Mouse (Mus musculus): Measurements from ENCODE around the gene Zc3hav1. TPM values are rescaled to one million over a fixed set of nuclear protein-coding genes. Genes with fewer than 3 reads are reported as not detected.

The Zc3hav1 gene
- polyA plus RNA-seq, 1 experiment from 2014 or later, result 1.7 TPM

- Histone ChIP-seq H3K4me2 (replicated peaks; ENCODE audit: low read depth, low read length) (no peak overlapping the region), H3K36me3 (ENCODE audit: control insufficient read depth, insufficient read depth, low read length) (no peaks in the 10 kb centered on the region), H3K4me3 (ENCODE audit: low read depth, low read length) (no peak overlapping the region), H3K4me1 (replicated peaks; ENCODE audit: control insufficient read depth, insufficient read depth, low read length) (0 out of 2 replicates have a peak, but pooled peaks cover 5% of the 10 kb centered on the region), H3K27me3 (ENCODE audit: control insufficient read depth, insufficient read depth, low read length) (peaks cover 53% of the 10 kb centered on the region), H3K9me3 (ENCODE audit: control insufficient read depth, low read length) (no peaks in the 10 kb centered on the region), H3K9ac (ENCODE audit: low read depth, low read length) (no peak overlapping the region), H3K27ac (ENCODE audit: low read depth, low read length) (no peak overlapping the region)
- ATAC-seq (ENCODE audit: low FRiP score) (no peak), DNase-seq (ENCODE audit: low spot score) (peak; percentile 36)
- WGBS, result under 1% methylated on average over 8 of the region's 8 CpGs
These were observed 986 bp upstream of the Zc3hav1 start for GRCm38 (mm10) chr6:38355354-38355823.

DNA sequence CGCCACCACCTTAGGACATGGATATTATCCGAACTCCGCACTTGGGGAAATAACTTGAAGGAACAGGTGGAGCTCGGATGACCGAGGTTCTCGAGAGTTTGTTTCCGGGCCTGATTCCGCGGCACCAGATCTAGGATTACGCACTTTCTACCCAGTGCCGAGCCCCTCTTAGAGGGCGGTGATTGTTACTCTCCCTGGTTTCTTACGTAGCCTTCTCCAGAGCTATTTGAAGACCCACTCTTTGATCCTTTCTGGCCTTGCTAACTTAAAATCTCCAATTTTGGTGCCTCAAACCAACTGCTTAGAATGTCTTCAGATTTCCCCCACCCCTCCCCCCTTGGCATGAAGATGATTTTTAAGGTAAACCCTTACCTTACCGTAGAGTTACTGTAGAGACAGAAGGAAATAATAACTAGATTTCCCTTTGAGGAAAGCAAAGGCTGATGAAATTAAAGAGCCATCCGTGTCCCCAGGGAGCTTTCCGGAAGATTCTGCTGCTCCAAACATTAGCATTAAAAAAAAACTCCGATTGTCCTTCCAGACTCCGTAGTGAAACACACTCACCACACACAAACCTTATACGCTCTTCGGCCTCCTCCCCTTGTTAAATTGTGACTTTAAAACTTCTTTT lies 435 bp upstream of the Zc3hav1 start:
- ATAC-seq (ENCODE audit: low FRiP score), result no peak
- Histone ChIP-seq H3K9me3 (ENCODE audit: control insufficient read depth, low read length) (no peaks in the 10 kb centered on the region), H3K4me1 (replicated peaks; ENCODE audit: control insufficient read depth, insufficient read depth, low read length) (0 out of 2 replicates have a peak, but pooled peaks cover 5% of the 10 kb centered on the region), H3K36me3 (ENCODE audit: control insufficient read depth, insufficient read depth, low read length) (no peaks in the 10 kb centered on the region), H3K4me2 (replicated peaks; ENCODE audit: low read depth, low read length) (peak overlapping the region; percentile 65), H3K27me3 (ENCODE audit: control insufficient read depth, insufficient read depth, low read length) (peaks cover 53% of the 10 kb centered on the region), H3K4me3 (ENCODE audit: low read depth, low read length) (peak overlapping the region; percentile 54), H3K9ac (ENCODE audit: low read depth, low read length) (no peak overlapping the region), H3K27ac (ENCODE audit: low read depth, low read length) (no peak overlapping the region)
- 2% methylated on average over 20 of the region's 20 CpGs for WGBS
- no peak for DNase-seq (ENCODE audit: low spot score)

- ATAC-seq (ENCODE audit: low FRiP score) (no peak), DNase-seq (ENCODE audit: low spot score) (peak; percentile 38)
These were observed 1.2 kb downstream of the Zc3hav1 start for GRCm38 (mm10) chr6:38353181-38353580.

DNA sequence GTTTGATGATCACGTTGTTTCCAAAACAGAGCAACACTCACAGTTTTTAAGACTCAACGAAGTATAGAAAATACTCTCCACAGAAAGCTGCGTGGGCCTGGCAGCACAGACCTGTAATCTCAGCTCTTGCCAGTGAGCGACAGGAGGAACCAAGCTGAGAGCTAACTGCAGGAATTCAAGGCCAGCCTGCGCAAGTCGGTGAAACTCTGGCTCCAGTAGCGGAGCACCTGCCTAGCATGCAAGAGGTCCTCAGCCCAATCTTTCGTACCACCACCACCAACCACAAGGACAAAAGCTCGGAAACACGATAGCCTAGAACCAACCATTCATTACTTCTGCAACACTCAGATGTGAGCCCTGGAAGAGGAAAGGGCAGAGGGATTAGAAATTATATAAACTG lies 2.0 kb downstream of the Zc3hav1 start:
- Histone ChIP-seq H3K9me3 (ENCODE audit: control insufficient read depth, low read length) (no peaks in the 10 kb centered on the region), H3K27me3 (ENCODE audit: control insufficient read depth, insufficient read depth, low read length) (peaks cover 53% of the 10 kb centered on the region), H3K4me1 (replicated peaks; ENCODE audit: control insufficient read depth, insufficient read depth, low read length) (0 out of 2 replicates have a peak, but pooled peaks cover 5% of the 10 kb centered on the region), H3K36me3 (ENCODE audit: control insufficient read depth, insufficient read depth, low read length) (no peaks in the 10 kb centered on the region), H3K9ac (ENCODE audit: low read depth, low read length) (no peak overlapping the region), H3K27ac (ENCODE audit: low read depth, low read length) (no peak overlapping the region), H3K4me2 (replicated peaks; ENCODE audit: low read depth, low read length) (no peak overlapping the region), H3K4me3 (ENCODE audit: low read depth, low read length) (no peak overlapping the region)
- ATAC-seq (ENCODE audit: low FRiP score) (no peak), DNase-seq (ENCODE audit: low spot score) (no peak)
- WGBS, result 7% methylated on average over 10 of the region's 10 CpGs

More at GRCm38 (mm10) chr6:38353181-38353580, 1.2 kb downstream of the Zc3hav1 start:
- H3K4me1 ChIP-seq (replicated peaks; ENCODE audit: control insufficient read depth, insufficient read depth, low read length), result 0 out of 2 replicates have a peak, but pooled peaks cover 5% of the 10 kb centered on the region
- peaks cover 53% of the 10 kb centered on the region for H3K27me3 ChIP-seq (ENCODE audit: control insufficient read depth, insufficient read depth, low read length)
- no peaks in the 10 kb centered on the region for H3K36me3 ChIP-seq (ENCODE audit: control insufficient read depth, insufficient read depth, low read length)
- no peak overlapping the region for H3K27ac ChIP-seq (ENCODE audit: low read depth, low read length)
- no peak overlapping the region for H3K4me2 ChIP-seq (replicated peaks; ENCODE audit: low read depth, low read length)
- H3K4me3 ChIP-seq (ENCODE audit: low read depth, low read length), result peak overlapping the region; percentile 9
- 7% methylated on average over 13 of the region's 13 CpGs for WGBS
- no peaks in the 10 kb centered on the region for H3K9me3 ChIP-seq (ENCODE audit: control insufficient read depth, low read length)
- H3K9ac ChIP-seq (ENCODE audit: low read depth, low read length), result no peak overlapping the region

GRCm38 (mm10) chr6:38351930-38352329 lies 2.5 kb downstream of the Zc3hav1 start:
- DNase-seq (ENCODE audit: low spot score) (no peak), ATAC-seq (ENCODE audit: low FRiP score) (no peak)
- Histone ChIP-seq H3K36me3 (ENCODE audit: control insufficient read depth, insufficient read depth, low read length) (no peaks in the 10 kb centered on the region), H3K4me2 (replicated peaks; ENCODE audit: low read depth, low read length) (no peak overlapping the region), H3K4me1 (replicated peaks; ENCODE audit: control insufficient read depth, insufficient read depth, low read length) (0 out of 2 replicates have a peak, but pooled peaks cover 5% of the 10 kb centered on the region), H3K4me3 (ENCODE audit: low read depth, low read length) (no peak overlapping the region), H3K9me3 (ENCODE audit: control insufficient read depth, low read length) (no peaks in the 10 kb centered on the region), H3K27ac (ENCODE audit: low read depth, low read length) (no peak overlapping the region), H3K9ac (ENCODE audit: low read depth, low read length) (no peak overlapping the region), H3K27me3 (ENCODE audit: control insufficient read depth, insufficient read depth, low read length) (peaks cover 53% of the 10 kb centered on the region)
- 52% methylated on average over 4 of the region's 4 CpGs for WGBS

GRCm38 (mm10) chr6:38349806-38350205 lies 4.6 kb downstream of the Zc3hav1 start:
- DNase-seq (ENCODE audit: low spot score), result no peak
- no peak for ATAC-seq (ENCODE audit: low FRiP score)
- Histone ChIP-seq H3K4me2 (replicated peaks; ENCODE audit: low read depth, low read length) (no peak overlapping the region), H3K27me3 (ENCODE audit: control insufficient read depth, insufficient read depth, low read length) (peaks cover 36% of the 10 kb centered on the region), H3K4me3 (ENCODE audit: low read depth, low read length) (no peak overlapping the region), H3K36me3 (ENCODE audit: control insufficient read depth, insufficient read depth, low read length) (no peaks in the 10 kb centered on the region), H3K27ac (ENCODE audit: low read depth, low read length) (no peak overlapping the region), H3K4me1 (replicated peaks; ENCODE audit: control insufficient read depth, insufficient read depth, low read length) (0 out of 2 replicates have a peak, but pooled peaks cover 5% of the 10 kb centered on the region), H3K9me3 (ENCODE audit: control insufficient read depth, low read length) (no peaks in the 10 kb centered on the region), H3K9ac (ENCODE audit: low read depth, low read length) (no peak overlapping the region)
- 80% methylated on average over 9 of the region's 9 CpGs for WGBS

- Histone ChIP-seq H3K4me2 (replicated peaks; ENCODE audit: low read depth, low read length) (no peak overlapping the region), H3K9ac (ENCODE audit: low read depth, low read length) (no peak overlapping the region), H3K36me3 (ENCODE audit: control insufficient read depth, insufficient read depth, low read length) (no peaks in the 10 kb centered on the region), H3K27ac (ENCODE audit: low read depth, low read length) (no peak overlapping the region), H3K9me3 (ENCODE audit: control insufficient read depth, low read length) (no peaks in the 10 kb centered on the region), H3K27me3 (ENCODE audit: control insufficient read depth, insufficient read depth, low read length) (peaks cover 27% of the 10 kb centered on the region), H3K4me3 (ENCODE audit: low read depth, low read length) (no peak overlapping the region), H3K4me1 (replicated peaks; ENCODE audit: control insufficient read depth, insufficient read depth, low read length) (0 out of 2 replicates have a peak, but pooled peaks cover 5% of the 10 kb centered on the region)
- WGBS, result 90% methylated on average over 6 of the region's 6 CpGs
- DNase-seq (ENCODE audit: low spot score) (no peak), ATAC-seq (ENCODE audit: low FRiP score) (no peak)
These were observed 5.5 kb downstream of the Zc3hav1 start for GRCm38 (mm10) chr6:38348811-38349453.

DNA sequence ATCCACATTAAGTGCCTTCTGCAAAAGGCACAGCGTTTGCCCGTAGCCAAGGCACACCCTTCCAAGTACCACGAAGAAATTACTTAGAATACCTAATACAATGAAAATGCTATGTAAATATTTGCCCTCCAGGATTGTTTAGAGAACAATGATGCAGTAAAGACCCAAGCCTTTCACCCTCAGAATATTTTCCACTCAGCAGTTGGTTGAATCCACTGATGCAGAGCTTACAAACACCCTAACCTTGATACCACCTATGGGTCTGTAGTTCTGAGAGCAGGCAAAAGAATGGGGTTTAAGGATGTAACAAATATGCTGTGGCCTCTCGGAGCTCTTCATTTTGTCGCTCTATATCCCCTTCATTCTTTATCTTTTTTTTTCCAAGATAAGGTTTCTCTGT lies 6.5 kb downstream of the Zc3hav1 start:
- no peak overlapping the region for H3K4me3 ChIP-seq (ENCODE audit: low read depth, low read length)

More for the DNA sequence above, 6.5 kb downstream of the Zc3hav1 start:
- no peak for ATAC-seq (ENCODE audit: low FRiP score)
- Histone ChIP-seq H3K9ac (ENCODE audit: low read depth, low read length) (no peak overlapping the region), H3K27me3 (ENCODE audit: control insufficient read depth, insufficient read depth, low read length) (peaks cover 17% of the 10 kb centered on the region), H3K9me3 (ENCODE audit: control insufficient read depth, low read length) (no peaks in the 10 kb centered on the region), H3K4me2 (replicated peaks; ENCODE audit: low read depth, low read length) (no peak overlapping the region), H3K36me3 (ENCODE audit: control insufficient read depth, insufficient read depth, low read length) (no peaks in the 10 kb centered on the region), H3K4me1 (replicated peaks; ENCODE audit: control insufficient read depth, insufficient read depth, low read length) (no peaks in the 10 kb centered on the region), H3K27ac (ENCODE audit: low read depth, low read length) (no peak overlapping the region)
- DNase-seq (ENCODE audit: low spot score), result no peak
- 76% methylated on average over 5 of the region's 5 CpGs for WGBS
